21 mouse cellular contexts compared by ENCODE assay signal in the genomic region with DNA sequence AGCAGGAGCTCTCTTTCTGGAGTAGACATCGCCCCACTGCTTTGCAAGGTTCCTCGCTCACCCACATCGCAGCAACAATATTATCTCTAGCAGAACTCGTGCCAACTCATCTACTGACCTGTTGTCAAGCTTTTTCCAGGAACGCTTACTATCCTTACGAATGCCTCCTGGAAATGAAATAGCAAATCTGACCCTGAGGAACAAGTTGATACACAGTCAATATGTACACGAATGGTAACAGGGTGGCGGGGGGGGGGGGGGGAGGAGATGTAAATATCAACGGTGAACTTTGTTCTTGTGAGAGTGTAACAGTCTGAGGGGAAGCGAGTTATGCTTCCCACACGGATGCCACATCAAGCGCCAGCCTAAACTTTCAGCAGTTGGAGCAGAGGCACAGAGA. TPM values are rescaled to one million over a fixed set of nuclear protein-coding genes. Genes with fewer than 3 reads are reported as not detected.
DNase-seq lines count a peak whose midpoint lies in the region; ATAC-seq and TF ChIP-seq lines count a peak whose summit lies in the region.
"Had no signal": no experiment of that assay in that cellular context is flagged by ENCODE, and none has a peak within 500 bp of the region (broad histone marks: within the 10 kb centered on the region; RNA-seq: fewer than 3 reads in every experiment).

No protein-coding gene starts in this region.

- no peaks in the 10 kb centered on the region for H3K9me3 ChIP-seq in liver, embryonic 11.5 days (ENCODE audit: control insufficient read depth, low read length)
- no peaks in the 10 kb centered on the region for H3K9me3 ChIP-seq in liver, embryonic 16.5 days (replicated peaks; ENCODE audit: control insufficient read depth, low read length)
- H3K9me3 ChIP-seq in hindbrain, embryonic 10.5 days, result no peaks in the 10 kb centered on the region
- H3K9me3 ChIP-seq: embryonic facial prominence, embryonic 10.5 days; forebrain, embryonic 13.5 days; G1E; heart, embryonic 10.5 days; heart, embryonic 15.5 days; hindbrain, embryonic 12.5 days had no signal

- no peak overlapping the region for H3K9ac ChIP-seq in liver, embryonic 11.5 days (ENCODE audit: low read depth, low read length)
- H3K9ac ChIP-seq in liver, embryonic 16.5 days (ENCODE audit: low read depth, low read length), result no peak overlapping the region
- H3K9ac ChIP-seq: forebrain, embryonic 13.5 days; heart, embryonic 15.5 days; hindbrain, embryonic 12.5 days had no signal

- peak overlapping the region; percentile 68 for H3K27ac ChIP-seq in gastrocnemius, adult 2 months
- no peak overlapping the region for H3K27ac ChIP-seq in liver, embryonic 11.5 days (ENCODE audit: low read depth, low read length)
- H3K27ac ChIP-seq in liver, embryonic 16.5 days (ENCODE audit: low read length), result peak overlapping the region; percentile 64
- H3K27ac ChIP-seq in hindbrain, embryonic 10.5 days, result no peak overlapping the region
- H3K27ac ChIP-seq: embryonic facial prominence, embryonic 10.5 days; forebrain, embryonic 13.5 days; heart, embryonic 15.5 days; hindbrain, embryonic 12.5 days; hindbrain, postnatal 0 days had no signal

- ATAC-seq in liver, embryonic 11.5 days (replicated peaks; ENCODE audit: low FRiP score), result no peak
- peak; percentile 79 for ATAC-seq in liver, embryonic 16.5 days (ENCODE audit: low read depth)
- ATAC-seq: CD4-positive, CD25-positive, alpha-beta regulatory T cell, adult 4 months; forebrain, embryonic 13.5 days; hindbrain, postnatal 0 days had no signal

- no peaks in the 10 kb centered on the region for H3K36me3 ChIP-seq in liver, embryonic 11.5 days (ENCODE audit: control insufficient read depth, insufficient read depth, low read length)
- H3K36me3 ChIP-seq in liver, embryonic 16.5 days (ENCODE audit: control insufficient read depth, insufficient read depth), result no peaks in the 10 kb centered on the region
- H3K36me3 ChIP-seq in hindbrain, embryonic 10.5 days, result no peaks in the 10 kb centered on the region
- H3K36me3 ChIP-seq: embryonic facial prominence, embryonic 10.5 days; G1E; heart, embryonic 10.5 days; heart, embryonic 15.5 days; hindbrain, embryonic 12.5 days had no signal

- 74% methylated on average over 12 of the region's 12 CpGs for WGBS in liver, embryonic 11.5 days
- WGBS in liver, embryonic 16.5 days (ENCODE audit: insufficient replicate concordance), result 56% methylated on average over 12 of the region's 12 CpGs
- WGBS in hindbrain, embryonic 10.5 days, result 92% methylated on average over 12 of the region's 12 CpGs

- intact Hi-C loops in gastrocnemius, adult 2 months (cut with DNase I), result no loop called here

- TF ChIP-seq CTCF in gastrocnemius, adult 2 months (IDR thresholded peaks at IDR 0.05), result no peak

- H3K4me2 ChIP-seq in liver, embryonic 11.5 days, result no peak overlapping the region
- H3K4me2 ChIP-seq in liver, embryonic 16.5 days (ENCODE audit: low read depth, low read length), result peak overlapping the region; percentile 26; the same call in 1 of the 2 replicates
- H3K4me2 ChIP-seq: forebrain, embryonic 13.5 days; heart, embryonic 15.5 days; hindbrain, embryonic 12.5 days had no signal

- H3K27me3 ChIP-seq in liver, embryonic 11.5 days (replicated peaks; ENCODE audit: control insufficient read depth, insufficient read depth, low read length), result no peaks in the 10 kb centered on the region
- no peaks in the 10 kb centered on the region for H3K27me3 ChIP-seq in liver, embryonic 16.5 days (ENCODE audit: control insufficient read depth, insufficient read depth, low read depth, low read length)
- H3K27me3 ChIP-seq in hindbrain, embryonic 10.5 days (ENCODE audit: insufficient read depth, poor library complexity, severe bottlenecking), result no peaks in the 10 kb centered on the region
- H3K27me3 ChIP-seq: forebrain, embryonic 13.5 days; heart, embryonic 15.5 days; hindbrain, embryonic 12.5 days had no signal

- no peak for DNase-seq in gastrocnemius, adult 2 months
- no peak for DNase-seq in gastrocnemius, postnatal 4 days (ENCODE audit: low spot score in 2 of 2)
- peak; percentile 40 for DNase-seq in liver
- DNase-seq in liver, embryonic 11.5 days (ENCODE audit: low spot score), result no peak
- no peak for DNase-seq in hindbrain, embryonic 10.5 days (ENCODE audit: low spot score)
- DNase-seq in lung, adult 18-20 months, result no peak
- no peak for DNase-seq in adrenal gland, postnatal 14 days
- DNase-seq: adrenal gland, postnatal 10 days; B cell, adult 2 months; cerebellum, adult 18-20 months; cerebellum, postnatal 10 days; gastrocnemius, postnatal 36 days had no signal

- H3K4me3 ChIP-seq in gastrocnemius, adult 2 months, result no peak overlapping the region
- H3K4me3 ChIP-seq in liver, embryonic 11.5 days (ENCODE audit: low read depth, low read length), result no peak overlapping the region
- no peak overlapping the region for H3K4me3 ChIP-seq in liver, embryonic 16.5 days (ENCODE audit: low read depth, low read length)
- H3K4me3 ChIP-seq in hindbrain, embryonic 10.5 days, result no peak overlapping the region
- H3K4me3 ChIP-seq: embryonic facial prominence, embryonic 10.5 days; forebrain, embryonic 13.5 days; heart, embryonic 10.5 days; heart, embryonic 15.5 days; hindbrain, embryonic 12.5 days had no signal

- H3K4me1 ChIP-seq in liver, embryonic 11.5 days (replicated peaks; ENCODE audit: control insufficient read depth, insufficient read depth, low read length), result peaks cover 9% of the 10 kb centered on the region
- H3K4me1 ChIP-seq in liver, embryonic 16.5 days (ENCODE audit: control insufficient read depth, low read depth, low read length), result no peaks in the 10 kb centered on the region; the same call in 1 of the 2 replicates
- no peaks in the 10 kb centered on the region for H3K4me1 ChIP-seq in hindbrain, embryonic 10.5 days (replicated peaks)
- H3K4me1 ChIP-seq: hindbrain, embryonic 12.5 days had no signal

RNA-seq across cellular contexts. Expression of a gene that starts 56.9 kb away (rescaled TPM):
- total RNA-seq in gastrocnemius, adult 2 months (2021), result 10 to 100 TPM; 38.5 to 56.1 TPM
- 10 to 100 TPM; 56.8 to 65.5 TPM for total RNA-seq in gastrocnemius, postnatal 4 days (2021)
- polyA plus RNA-seq in liver, embryonic 11.5 days (2014; fragmentation: Nextera tagmentation; extraction: Ambion mirVana), result 9.9 and 11.6 TPM in 2 replicates
- polyA plus RNA-seq in liver, embryonic 16.5 days (2015; fragmentation: Nextera tagmentation; extraction: Ambion mirVana), result 9.0 and 12.4 TPM in 2 replicates
- 16.1 and 17.7 TPM in 2 replicates for polyA plus RNA-seq in hindbrain, embryonic 10.5 days (2016; fragmentation: Nextera tagmentation; extraction: Ambion mirVana)
- total RNA-seq in adrenal gland, postnatal 14 days (2021), result 68.8 and 95.8 TPM in 2 replicates

Comparison
In these comparisons a context has a peak if more than half of its experiments do, and no peak if none do; other contexts are left out.
1. H3K27ac ChIP-seq: peak in gastrocnemius, adult 2 months (single experiment) and liver, embryonic 16.5 days (single experiment); none in liver, embryonic 11.5 days (single experiment) and hindbrain, embryonic 10.5 days (single experiment).